Mouse (Mus musculus) urinary bladder, postnatal 14 days (tissue): ENCODE data around the gene Ube2k.
"Not testable (repeated sequence)": the region's sequence is repeated elsewhere in the genome, so short reads cannot be mapped to it uniquely, and the experiment has no call there.

ENCODE experiments used
- DNase-seq: peaks from one replicate; pipeline ENCODE4 v3.0.0; 2021; ENCODE audit warnings: low spot score

Gene Ube2k

DNA sequence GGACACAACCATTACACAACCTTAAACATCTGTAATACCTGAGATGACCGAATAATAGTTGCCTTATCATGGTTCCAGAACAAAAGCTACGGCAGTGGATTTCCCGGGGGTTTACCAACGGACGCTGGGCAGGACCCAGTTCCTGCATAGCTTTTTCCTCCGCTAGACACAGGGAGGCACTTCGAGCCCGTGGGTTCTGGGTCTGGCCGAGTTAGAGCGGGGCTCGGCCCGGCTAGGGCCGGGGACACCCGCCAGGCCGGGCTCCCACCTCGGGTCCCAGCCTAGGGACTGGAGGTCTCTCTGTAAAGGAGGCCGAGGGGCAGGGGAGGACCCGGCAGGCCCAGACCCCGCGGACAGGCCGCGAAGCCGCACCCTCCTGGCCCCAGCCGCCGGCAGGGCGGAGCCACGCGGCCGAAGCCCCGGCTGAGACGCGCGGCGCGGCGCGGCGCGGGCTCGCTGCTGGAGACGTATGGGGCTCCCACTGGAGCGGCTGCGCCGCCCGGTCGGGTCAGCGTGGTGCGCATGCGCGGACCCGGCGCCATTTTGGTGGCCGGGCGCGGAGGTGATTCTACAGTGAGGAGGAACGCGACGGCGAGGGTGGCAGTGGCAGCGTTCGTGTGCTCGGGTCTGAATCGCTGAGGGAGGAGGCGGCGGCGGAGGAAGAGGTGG lies at the start of gene Ube2k, which contains the start of gene Smim14:
Gene Ube2k, plus strand, starts transcription at position 483 of the 669 bp plus-strand sequence.
Gene Smim14, minus strand, starts transcription at position 434 of the 669 bp plus-strand sequence.
- DNase-seq, result peak; percentile 93

DNA sequence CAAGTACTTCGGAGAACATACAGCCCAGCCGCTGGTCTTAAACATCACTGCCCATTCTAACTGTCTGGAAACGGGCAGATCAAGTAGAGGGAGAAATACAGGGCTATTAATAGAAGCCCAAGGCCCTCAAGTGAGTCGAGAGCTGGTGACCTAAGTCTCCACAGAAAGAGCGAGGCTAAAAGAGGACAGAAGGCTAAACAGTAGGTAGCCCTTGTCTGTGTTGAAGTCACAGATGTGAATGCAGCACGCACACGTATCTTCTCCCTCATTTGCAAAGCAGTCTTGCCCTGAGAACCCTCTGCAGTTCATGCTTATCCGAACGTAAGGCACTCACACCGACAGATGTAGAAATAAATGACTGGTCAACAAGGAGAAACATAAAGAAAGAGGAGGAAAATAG lies 49.7 kb upstream of the Ube2k start:
- no peak for DNase-seq

DNA sequence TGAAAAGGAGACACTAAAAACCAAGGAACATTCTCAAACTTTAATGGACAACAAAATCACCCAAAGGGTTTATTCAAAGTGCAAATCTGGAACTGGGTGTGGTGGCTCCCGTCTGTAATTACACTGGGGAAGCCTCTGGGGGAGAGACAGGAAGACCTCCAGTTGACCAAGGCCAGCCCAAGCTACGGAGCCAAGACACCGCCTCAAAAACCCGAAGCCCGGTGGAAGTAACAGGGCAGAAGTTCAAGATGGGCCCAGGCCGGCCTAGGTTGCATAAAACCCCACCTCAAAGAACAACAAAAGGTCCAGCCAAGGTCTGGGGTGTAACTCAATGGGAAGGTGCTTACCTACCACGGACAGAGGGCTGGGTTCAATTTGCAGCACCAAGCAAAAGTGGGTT lies 48.3 kb upstream of the Ube2k start:
- DNase-seq, result no peak

DNA sequence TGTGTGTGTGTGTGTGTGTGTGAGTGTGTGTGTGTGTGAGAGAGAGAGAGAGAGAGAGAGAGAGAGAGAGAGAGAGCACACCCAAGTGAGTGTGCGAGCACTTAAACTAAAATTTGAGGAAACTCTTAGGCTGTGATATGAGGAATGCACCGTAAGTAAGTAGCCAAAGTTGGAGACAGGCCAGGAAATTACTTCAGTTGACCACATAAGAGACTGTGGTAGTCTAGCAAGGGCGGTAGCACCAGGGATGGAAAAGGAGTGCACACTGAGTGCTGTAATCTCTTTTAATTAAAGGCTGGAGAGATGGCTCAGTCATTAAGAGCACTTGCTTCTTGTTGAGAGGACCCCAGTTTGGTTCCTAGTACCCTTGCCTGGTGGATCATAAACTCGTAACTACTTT lies 47.2 kb upstream of the Ube2k start:
- DNase-seq, result no peak

DNA sequence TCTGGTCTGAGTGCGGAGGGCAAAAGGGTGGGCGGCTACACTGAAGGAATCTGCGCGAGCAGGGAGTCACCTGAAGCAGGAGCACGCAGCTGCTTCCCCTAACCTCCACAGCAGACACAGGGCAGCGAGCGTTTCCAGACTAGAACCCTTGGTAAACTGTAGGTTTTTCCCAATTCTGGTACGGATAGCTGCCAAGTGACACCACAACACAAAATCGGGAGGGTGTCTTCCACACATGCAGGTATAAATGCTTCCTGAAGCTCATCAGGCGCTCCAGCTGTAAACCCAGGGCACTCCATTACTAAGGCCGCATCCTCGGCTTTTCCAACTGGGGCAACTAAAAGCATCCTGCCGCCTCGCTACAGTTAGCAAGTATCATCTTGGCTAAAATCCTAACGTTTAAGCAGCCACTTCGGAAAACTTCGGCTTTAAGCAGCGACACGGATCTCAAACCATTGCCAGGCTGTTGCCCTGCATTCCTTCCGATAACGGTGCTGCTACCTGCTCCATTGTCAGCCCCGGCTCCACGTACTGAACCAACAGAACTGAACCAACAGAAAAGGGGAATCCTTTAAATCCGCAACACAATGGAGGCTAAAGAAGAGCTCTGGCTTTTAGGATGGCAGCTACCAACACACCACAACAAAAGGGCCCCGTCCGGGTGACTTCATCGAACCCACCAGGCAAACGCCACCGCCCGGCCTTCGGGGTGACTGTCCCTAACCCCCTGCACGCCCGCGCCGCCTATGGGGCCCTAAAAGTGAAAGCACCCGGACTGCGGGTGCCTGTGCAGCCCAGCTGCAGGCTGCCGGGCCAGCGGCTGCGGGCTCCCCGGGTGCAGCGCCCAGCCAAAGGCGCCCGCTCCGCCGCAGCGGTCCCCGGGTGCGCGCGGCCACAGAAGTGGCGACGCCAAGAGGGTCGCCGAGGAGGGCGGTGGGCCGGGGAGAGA lies 45.0 kb upstream of the Ube2k start:
- DNase-seq, result peak; percentile 62

DNA sequence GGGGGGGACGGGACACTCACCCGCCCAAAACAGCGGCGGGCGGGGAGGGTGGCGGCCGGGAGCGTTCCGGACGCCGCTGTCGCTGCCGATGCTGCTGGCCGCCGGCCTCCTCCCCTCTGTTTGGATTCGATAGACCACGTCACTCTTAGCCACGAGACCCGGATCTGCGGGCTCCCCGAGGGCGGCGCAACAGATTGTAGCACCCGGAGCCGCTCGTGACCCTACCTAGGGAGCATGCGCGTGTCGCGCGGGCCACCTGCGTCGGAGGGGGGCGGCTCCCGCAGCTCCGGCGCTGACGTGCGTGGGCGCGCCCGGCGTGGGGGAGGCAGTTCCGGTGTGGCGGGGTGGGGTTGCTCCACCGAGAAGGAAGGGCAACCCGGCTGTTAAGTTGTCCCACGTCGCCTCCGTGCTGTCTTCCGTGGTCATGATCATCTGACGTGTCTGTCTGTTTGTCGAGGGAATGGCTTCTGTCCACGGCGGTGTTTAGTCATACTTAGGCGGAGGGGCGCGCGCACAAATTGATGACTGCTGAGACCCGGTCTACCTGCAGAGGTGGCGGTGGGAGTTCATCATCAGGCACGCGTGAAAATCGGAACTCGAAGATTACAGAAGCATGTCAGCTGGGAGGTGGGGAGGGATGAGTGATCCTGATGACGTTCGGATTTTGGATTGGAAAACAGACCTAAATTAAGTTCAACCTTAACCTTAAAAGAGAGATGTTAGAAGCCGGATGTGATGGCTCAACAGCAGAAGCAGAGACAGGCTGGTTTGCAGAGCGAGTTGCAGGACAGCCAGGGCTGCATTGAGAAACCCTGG lies 44.1 kb upstream of the Ube2k start, which contains the start of gene Gm43552:
Gene Gm43552, minus strand, starts transcription at position 118 of the 816 bp plus-strand sequence.
- DNase-seq, result peak; percentile 96

DNA sequence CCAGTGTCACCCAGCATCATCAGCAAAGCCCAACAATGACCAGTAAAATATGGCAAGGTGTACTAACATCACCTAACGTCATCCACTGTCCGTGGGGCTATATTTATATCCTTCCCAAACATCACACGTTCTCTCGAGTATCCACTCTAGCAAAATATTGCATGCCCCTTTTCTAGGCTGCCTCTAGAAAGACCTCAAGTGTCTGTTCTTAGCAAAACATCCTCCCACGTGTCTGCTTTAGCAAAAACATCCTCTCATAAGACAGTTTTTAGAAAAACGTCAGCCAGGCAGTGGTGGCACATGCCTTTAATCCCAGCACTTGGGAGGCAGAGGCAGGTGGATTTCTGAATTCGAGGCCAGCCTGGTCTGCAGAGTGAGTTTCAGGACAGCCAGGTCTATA lies 36.8 kb upstream of the Ube2k start:
- no peak for DNase-seq

DNA sequence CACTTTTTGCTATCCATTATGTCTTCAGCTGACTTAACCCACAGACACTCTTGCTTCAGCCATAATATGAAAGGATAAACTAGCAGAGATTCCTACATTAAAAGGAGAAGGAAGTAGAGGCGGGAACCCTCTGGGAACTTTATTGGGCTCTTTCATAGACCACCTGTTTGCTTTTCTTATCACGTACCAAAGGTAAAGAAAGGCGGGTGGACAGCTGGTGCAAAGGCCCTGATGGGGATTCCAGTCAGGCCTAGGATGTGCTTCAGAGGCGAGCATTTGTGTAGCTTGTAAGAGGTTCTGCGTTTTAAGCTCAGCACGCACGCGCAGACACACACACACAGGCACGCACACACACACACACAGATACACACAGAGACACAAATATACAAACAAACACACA lies 35.6 kb upstream of the Ube2k start:
- DNase-seq, result no peak

DNA sequence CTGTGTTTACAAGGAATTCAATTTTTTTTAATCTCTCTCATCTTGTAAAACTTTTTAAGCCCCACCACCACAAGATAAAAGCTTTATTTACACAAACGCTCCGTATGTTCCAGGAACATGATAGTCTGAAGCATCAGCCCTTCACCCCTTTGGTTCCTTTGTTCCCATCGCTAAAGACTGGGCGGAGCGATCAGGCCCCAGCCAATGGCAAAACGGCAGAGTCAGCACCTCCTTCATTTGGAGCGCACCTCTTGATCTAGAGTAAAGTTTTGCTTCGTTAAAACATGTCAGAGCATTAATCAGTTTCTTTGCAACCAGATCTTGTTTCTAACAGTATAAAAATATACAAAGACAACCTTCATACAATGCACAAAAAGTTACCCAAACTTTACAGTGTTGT lies 31.2 kb upstream of the Ube2k start:
- DNase-seq, result peak; percentile 24

DNA sequence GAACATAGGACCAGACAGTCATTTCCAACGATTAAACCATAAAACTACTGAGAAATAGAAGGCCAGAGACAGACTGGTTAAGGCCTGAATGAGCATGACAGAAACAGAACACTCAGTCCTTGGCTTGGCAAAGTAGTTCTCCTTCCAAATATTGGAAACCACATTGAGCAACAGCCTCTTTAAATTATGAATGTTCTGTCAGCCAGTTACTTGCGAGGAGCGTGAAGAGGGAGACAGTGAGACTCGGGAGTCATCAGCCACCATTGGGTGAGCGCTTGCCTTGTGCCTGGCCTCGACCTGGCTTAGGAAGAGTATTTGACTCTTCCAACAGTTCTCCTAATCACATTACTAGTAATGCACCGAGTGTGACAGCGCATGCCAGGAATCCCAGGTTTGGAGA lies 28.6 kb upstream of the Ube2k start:
- DNase-seq, result no peak

DNA sequence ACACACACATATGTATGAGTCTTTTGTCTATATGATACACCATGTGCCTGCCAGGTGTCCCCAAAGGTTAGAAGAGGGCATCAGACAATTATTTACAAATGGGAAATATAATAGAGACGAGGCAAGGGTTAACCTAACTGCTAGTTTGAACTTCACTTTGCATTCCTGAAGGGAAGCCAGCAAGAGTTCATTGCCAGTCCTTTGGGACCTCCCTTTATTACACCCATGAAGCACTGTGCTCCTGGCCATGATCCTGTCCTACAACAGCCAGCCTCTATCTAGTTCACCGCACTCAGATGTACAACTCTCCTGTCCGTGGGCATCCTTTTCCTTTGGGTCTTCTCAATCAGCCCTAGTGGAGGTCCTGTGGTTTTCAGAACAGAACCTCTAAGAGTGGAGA lies 23.5 kb upstream of the Ube2k start:
- DNase-seq, result no peak

DNA sequence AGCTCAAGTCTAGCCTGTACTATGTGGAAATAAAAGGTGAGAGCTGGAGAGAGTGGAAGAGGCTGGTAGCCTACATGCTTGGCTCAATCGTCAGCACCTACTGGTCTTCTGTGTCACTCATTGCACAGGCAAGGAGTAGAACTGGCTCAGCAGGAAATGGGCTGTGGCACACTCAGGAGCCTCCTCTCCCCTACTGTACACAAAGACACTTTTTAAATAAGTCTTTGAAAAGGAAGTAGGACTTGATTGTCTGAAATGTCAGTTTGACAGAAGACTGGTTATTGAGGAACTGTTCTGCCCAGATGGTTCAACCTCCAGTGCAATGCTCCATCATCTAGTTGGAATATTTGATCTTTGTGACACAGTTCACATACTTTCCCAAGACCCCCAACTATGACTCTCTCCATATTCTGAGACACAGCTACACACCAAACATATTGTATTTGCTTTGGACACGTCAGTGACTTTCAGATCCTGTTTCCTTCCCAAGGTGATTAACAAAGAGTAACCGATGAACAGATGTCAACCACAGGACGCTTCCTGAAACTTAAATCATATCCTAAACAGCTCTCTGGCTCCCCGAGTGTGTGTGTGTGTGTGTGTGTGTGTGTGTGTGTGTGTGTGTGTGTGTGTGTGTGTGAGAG lies 22.3 kb upstream of the Ube2k start:
- peak; percentile 71 for DNase-seq

DNA sequence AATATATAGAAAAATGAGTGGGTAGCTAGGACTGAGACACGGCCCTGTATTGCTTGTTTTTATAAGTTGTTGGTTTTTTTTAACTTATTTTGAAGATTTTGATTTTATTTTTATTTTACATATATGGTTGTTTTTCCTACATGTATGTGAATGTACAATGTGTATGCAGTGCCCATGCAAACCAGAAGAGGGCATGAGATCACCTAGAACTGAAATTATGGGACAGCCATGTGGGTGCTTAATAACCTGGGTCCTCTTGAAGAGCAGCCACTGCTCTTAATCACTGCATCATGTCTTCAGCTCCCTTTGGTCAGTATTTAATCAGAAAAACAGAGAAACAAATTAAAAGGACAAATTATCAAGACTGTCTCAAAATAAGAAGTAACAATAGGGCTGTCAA lies 15.2 kb upstream of the Ube2k start:
- no peak for DNase-seq

DNA sequence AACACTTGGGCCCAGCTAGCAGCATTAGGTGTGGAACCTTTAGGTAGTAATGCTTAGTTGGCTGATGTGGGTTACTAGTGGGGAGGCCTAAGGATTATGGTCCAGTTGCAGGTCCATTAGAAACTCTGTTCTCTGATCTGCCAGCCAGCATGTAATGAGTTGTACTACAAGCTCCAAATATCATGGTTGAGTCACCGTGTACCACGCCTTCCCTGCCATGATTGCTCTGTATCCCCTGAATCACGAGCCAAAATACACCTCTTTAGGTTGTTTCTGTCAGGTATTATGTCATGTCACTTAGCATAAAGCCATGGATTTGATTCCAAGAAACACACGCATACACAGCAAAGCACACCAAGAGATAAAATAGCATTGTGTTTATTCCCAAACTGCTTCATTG lies 12.2 kb upstream of the Ube2k start:
- no peak for DNase-seq

DNA sequence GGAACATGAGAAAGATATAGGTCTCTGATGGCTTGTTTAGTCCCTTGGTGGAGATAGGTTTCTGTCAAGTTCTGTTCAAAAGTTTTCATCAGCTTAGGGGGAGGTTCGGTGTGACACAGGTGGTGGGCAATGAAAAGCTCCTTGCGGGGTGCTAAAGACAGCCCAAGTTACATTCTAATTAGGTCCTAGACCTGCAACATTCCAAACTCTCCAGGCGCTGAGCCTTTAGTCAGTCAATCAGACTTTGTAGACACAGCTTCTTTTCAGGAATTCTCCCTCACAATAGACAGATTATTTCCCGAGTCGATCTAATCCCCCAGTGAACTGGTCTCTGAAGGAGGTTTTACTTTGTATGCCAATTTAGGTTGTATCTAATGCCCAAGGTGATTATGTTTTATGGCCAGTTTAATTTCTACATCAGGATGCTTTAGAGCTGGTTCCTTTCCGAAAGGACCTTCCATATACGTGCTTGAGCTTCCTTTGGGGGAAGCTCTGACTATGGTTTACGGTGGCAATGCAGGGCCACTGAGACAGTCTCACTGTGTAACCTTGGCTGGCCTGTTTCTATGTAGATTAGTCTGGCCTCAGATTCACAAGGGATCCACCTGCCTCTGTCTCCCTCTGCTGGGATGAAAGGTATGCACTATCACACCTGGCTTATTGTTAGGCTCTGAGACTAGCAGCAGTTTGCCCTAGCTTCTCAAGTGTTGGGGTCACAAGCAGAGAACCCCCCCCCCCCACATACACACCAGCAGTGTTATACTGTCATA lies 11.2 kb upstream of the Ube2k start:
- peak; percentile 41 for DNase-seq

DNA sequence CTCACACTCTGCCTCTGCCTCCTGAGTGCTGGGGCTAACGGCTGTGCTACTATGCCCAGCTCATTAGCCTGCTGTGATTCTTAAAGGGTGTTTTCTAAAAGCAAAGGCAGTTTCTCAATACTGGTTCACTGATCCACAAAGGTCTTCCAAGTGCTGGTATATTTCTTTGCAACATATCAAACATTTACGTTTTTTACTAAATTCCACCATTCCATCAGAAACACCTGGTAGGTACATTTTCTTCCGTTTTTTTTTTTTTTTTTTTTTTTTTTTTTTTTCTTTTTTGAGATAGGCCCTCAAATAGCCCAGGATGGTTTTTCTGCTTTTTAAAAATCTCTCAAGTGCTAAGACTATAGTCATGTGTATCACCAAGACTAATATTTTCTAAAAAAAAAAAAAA lies 5.8 kb upstream of the Ube2k start:
- DNase-seq, result no peak

DNA sequence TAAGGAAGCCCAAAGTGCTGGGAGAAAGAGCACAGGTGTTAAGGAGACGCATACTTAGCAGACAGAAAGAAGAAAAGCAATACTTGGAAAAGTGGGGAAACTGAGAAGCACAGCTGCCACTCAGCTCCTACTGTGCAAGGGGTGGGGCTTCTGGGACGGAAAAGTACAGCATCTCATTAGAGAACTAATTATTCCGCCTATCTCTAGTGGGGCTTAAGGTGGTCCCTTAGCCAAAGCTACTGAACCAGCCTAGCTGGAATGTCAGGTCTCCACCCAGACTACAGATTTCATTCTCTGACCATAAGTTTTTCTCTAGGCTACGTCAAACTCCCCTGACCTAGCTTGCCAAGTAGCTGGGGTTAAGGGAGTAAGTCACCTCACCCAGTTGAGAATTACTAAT lies 2.5 kb upstream of the Ube2k start:
- DNase-seq, result no peak

DNA sequence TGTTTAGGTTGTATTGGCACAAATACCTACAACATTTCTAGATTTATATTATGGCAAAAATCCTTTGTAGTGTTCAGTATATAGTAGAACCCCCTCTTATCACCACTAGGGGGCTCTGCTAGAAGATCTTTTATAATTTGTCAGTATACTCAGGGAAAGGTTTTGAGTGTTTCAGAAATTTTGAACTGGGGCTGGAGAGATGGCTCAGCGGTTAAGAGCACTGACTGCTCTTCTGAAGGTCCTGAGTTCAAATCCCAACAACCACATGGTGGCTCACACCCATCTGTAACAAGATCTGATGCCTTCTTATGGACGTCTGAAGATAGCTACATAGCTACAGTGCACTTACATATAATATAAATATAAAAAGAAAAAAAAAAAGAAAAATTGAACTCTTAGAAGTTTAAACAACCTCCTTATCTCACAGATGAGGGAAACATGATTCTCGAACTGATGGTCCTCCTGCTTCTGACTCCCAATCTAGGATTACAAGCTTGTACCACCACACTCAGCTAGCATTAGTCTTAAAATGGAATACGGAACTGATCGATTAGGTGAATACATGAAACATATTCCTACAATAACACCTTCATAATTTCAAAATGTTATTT lies 1.5 kb upstream of the Ube2k start:
- DNase-seq, result no peak

DNA sequence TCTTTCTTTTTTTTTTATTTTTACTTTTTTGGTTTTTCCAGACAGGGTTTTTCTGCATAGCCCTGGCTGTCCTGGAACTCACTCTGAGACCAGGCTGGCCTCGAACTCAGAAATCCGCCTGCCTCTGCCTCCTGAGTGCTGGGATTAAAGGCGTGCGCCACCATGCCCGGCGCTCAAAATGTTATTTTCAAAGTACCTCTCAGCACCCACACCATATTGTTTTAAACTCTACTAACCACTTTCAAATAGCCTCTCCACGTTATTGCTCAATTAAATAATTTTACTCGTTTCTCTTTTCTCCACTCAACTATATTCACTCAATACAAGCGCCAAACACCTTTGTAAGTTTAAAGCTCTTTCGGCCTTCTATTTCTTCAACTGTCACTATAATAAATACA lies 966 bp upstream of the Ube2k start:
- not testable (repeated sequence) for DNase-seq

DNA sequence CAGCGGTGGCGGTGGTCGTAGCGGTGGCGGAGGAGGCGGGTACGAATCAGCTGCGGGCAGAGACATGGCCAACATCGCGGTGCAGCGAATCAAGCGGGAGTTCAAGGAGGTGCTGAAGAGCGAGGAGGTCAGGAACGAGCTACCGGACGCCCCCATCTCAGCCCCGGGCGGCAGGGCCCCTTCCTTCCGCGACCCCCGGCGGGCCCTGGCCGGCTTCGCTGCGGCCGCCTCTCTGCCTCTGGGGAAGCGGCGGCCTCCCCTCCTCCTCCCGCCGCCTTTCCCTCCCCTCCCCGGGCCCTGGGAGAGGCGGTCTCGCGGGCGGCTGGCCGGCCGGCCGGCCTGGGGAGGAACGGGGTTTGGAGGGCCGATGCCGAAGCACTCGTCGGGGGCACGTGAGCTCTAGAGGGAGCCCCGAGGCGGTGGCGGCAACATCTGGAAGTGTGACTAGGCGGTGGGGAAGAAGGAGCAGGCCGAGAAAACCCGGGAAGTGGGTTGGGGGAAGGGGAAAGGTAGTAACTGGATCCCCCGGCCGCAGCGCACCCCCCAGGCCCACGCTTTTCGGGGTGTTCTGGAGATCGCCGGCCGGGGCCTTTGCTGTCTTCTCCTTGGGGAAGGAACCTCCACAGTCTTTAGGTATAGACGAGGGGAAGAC lies 513 bp downstream of the Ube2k start:
- peak; percentile 50 for DNase-seq
